Mouse (Mus musculus) ES-Bruce4 (cell line): Measurements from ENCODE around the gene Hap1. TPM values are rescaled to one million over a fixed set of nuclear protein-coding genes. Genes with fewer than 3 reads are reported as not detected.

Experiments used
- H3K27ac ChIP-seq: 2 replicates; pipeline ENCODE4 v1.5.1; 2012; ENCODE audit warnings: low read length, inconsistent platforms; ENCODE audit not compliant: insufficient read depth
- H3K27me3 ChIP-seq: 2 replicates; pipeline ENCODE4 v1.6.1; 2012; ENCODE audit warnings: mild to moderate bottlenecking, low read length, inconsistent platforms; ENCODE audit not compliant: control insufficient read depth, poor library complexity, insufficient read depth, severe bottlenecking
- H3K36me3 ChIP-seq: 2 replicates; pipeline ENCODE4 v1.6.1; 2012; ENCODE audit warnings: inconsistent platforms, mild to moderate bottlenecking, low read length, moderate library complexity; ENCODE audit not compliant: control insufficient read depth, poor library complexity, insufficient read depth, severe bottlenecking
- H3K4me1 ChIP-seq: one replicate; pipeline ENCODE4 v1.8.1; 2011; ENCODE audit warnings: low read length; ENCODE audit not compliant: control insufficient read depth, insufficient read depth
- H3K4me3 ChIP-seq: 2 replicates; pipeline ENCODE4 v1.5.1; 2011; ENCODE audit warnings: low read depth, mild to moderate bottlenecking, low read length
- H3K9ac ChIP-seq: 2 replicates; pipeline ENCODE4 v1.6.1; 2012; ENCODE audit warnings: low read depth, mild to moderate bottlenecking, inconsistent platforms; ENCODE audit not compliant: poor library complexity, severe bottlenecking
- H3K9me3 ChIP-seq: replicated peaks from 2 replicates; pipeline ENCODE4 v1.6.1; 2012; ENCODE audit warnings: mild to moderate bottlenecking, low read length, inconsistent platforms; ENCODE audit not compliant: control insufficient read depth, poor library complexity, insufficient read depth, severe bottlenecking
- CTCF ChIP-seq: IDR thresholded peaks from one replicate; pipeline ENCODE4 v1.8.1; 2011; ENCODE audit warnings: low read depth, low read length
- EP300 ChIP-seq: IDR thresholded peaks from 2 replicates; pipeline ENCODE4 v1.6.1; 2011; ENCODE audit warnings: low read depth, low read length; ENCODE audit not compliant: insufficient read depth
- POLR2A ChIP-seq: IDR thresholded peaks from one replicate; pipeline ENCODE4 v1.8.1; 2011; ENCODE audit warnings: low read length; ENCODE audit not compliant: insufficient read depth
- polyA plus RNA-seq: library from polyadenylated mRNA; stranded (reverse); fragments of >200 nt; gene quantifications from 2 replicates; pipeline ENCODE4 v1.2.4, GENCODE M21; 2011; ENCODE audit warnings: low read depth; ENCODE audit not compliant: missing spikeins, insufficient read depth, insufficient read length

Hap1 gene
- polyA plus RNA-seq, 1 experiment = 12.7 TPM

DNA sequence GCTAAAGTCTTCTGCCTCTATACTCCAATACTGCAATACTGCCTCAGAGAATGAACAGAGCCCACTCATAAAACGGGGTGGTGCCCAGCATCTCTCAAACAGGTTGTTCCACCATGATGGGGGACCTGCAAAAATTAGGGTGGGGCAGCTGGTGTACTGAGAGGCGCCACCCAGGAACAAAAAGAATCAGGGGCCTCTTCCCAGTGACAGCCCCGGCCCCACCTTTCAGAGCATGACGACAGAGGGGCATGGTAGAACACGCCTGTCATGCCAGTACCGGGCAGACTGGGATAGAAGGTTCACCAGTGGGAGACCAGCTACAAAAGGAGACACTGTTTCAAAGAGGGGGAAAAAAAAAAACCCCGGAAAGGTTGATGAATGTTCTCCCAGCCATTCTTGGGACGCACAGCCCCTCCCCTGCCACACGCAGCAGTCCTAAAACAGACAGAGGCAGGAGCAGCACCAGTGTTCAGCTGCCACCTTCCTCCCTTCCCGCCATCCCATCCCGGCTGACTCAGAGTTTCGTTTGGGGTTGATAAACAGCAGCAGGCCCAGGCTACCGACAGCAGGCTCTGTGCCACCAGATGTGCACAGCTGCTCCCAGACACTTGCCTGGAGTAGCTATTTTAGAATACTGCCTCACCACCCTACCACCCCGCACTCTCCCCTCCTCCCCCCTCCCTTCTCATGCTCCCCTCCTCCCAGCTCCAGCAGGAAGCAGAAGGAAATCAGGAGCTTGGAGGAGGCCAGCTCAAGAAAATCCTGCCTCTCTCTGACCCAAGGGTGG is 31.9 kb upstream of the Hap1 start:
- Histone ChIP-seq H3K27ac (peak overlapping the region; percentile 95), H3K27me3 (no peaks in the 10 kb centered on the region), H3K4me3 (no peak overlapping the region), H3K9ac (peak overlapping the region; percentile 35), H3K9me3 (no peaks in the 10 kb centered on the region), H3K4me1 (peaks cover 26% of the 10 kb centered on the region), H3K36me3 (0 out of 2 replicates have a peak, but pooled peaks cover 4% of the 10 kb centered on the region)
- TF ChIP-seq EP300 = 0 out of 2 replicates have a peak, but pooled peaks have one; percentile 47
- TF ChIP-seq POLR2A = no peak

DNA sequence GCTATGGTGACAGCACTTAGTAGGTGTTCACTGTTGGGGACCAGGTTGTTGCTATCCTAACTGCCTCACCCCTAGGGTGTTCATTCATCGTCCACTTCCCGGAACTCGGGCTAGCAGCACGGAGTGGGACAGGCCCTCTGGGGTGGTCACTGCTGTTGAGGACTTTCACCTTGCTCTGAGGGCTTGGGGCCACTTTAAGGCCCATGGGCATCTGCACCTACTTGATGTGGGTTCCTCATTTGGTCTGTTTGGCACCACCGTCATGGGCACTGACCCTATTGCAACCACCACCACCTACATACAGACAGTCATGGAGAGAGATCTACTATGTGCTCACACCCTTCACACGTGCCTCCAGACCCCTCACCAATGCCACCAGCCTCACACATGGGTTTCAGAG is 31.2 kb upstream of the Hap1 start:
- 0 out of 2 replicates have a peak overlapping the region, but pooled peaks have one; percentile 2 for H3K9ac ChIP-seq
- 0 out of 2 replicates have a peak, but pooled peaks cover 4% of the 10 kb centered on the region for H3K36me3 ChIP-seq
- H3K27me3 ChIP-seq = no peaks in the 10 kb centered on the region
- no peak overlapping the region for H3K4me3 ChIP-seq
- H3K4me1 ChIP-seq = peaks cover 21% of the 10 kb centered on the region
- no peak for TF ChIP-seq EP300
- no peak for TF ChIP-seq CTCF
- no peak for TF ChIP-seq POLR2A
- no peaks in the 10 kb centered on the region for H3K9me3 ChIP-seq
- H3K27ac ChIP-seq = peak overlapping the region; percentile 95

DNA sequence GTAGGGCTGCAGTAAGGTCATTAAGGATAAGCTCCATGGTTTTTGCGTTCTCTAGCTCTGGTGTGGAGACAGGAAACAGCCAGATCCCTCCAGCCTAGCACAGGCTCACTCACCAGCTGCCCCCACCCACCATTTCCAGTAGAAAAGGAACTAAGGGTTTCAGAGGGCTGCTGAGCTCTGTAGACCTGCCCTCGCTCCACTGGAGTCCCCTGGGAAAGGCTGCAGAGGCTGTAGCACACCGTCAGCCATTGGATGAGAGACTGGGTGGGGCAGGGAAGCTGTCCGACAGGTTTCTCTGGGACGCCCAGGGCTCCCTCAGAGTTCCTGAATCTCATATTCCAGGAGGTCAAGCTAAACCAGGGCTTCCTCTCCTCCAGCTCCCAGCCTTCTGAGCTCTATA is 30.7 kb upstream of the Hap1 start:
- peaks cover 21% of the 10 kb centered on the region for H3K4me1 ChIP-seq
- H3K9me3 ChIP-seq = no peaks in the 10 kb centered on the region
- TF ChIP-seq EP300 = peak; percentile 90
- no peak for TF ChIP-seq CTCF
- H3K4me3 ChIP-seq = no peak overlapping the region
- 0 out of 2 replicates have a peak, but pooled peaks cover 4% of the 10 kb centered on the region for H3K36me3 ChIP-seq
- no peaks in the 10 kb centered on the region for H3K27me3 ChIP-seq
- H3K9ac ChIP-seq = no peak overlapping the region
- peak overlapping the region; percentile 95 for H3K27ac ChIP-seq

DNA sequence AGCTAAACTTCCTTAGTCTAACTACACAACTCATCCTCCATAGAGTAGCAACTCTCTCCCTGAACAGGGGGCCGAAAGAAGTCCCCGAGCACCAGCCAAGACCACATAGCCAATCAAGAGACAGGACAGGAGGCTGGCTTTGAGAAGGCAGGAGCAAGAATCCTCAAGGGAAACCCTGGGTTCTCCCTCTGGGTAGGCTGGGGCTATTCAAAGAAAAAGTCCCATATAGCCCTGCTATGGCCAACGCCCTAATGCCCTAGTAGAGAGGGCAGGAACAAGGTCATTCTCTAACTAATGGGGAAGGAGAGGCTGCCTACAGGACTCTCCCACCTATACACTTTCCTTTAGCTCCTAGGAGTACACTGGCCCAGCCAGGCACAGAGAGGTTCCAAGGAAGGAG is 29.1 kb upstream of the Hap1 start:
- no peaks in the 10 kb centered on the region for H3K27me3 ChIP-seq
- no peak for TF ChIP-seq EP300
- no peak for TF ChIP-seq POLR2A
- TF ChIP-seq CTCF = no peak
- peak overlapping the region; percentile 83 for H3K27ac ChIP-seq
- H3K36me3 ChIP-seq = peaks cover 8% of the 10 kb centered on the region; the same call in 1 of the 2 replicates
- no peaks in the 10 kb centered on the region for H3K9me3 ChIP-seq
- H3K4me1 ChIP-seq = peaks cover 16% of the 10 kb centered on the region
- no peak overlapping the region for H3K4me3 ChIP-seq
- H3K9ac ChIP-seq = no peak overlapping the region

DNA sequence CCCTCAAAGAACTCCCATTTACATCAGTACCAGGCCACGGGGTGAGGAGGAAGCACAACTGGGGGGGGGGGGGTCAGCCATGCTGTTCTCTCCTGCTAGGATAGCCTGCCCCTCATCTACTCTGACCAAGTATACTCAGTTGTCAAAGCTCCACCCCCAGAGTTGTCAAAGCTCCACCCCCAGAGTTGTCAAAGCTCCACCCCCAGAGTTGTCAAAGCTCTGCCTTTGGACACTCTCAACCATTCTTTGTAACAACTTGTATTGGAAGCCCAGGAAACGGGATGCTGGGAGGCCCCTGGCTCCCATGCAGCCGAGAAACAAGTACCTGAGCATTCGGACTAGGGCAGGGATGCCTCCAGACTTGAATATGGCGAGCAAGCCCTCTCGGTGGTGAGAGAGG is 26.8 kb upstream of the Hap1 start:
- Histone ChIP-seq H3K27me3 (no peaks in the 10 kb centered on the region), H3K36me3 (peaks cover 8% of the 10 kb centered on the region), H3K9ac (no peak overlapping the region), H3K4me1 (peaks cover 11% of the 10 kb centered on the region), H3K9me3 (no peaks in the 10 kb centered on the region), H3K4me3 (no peak overlapping the region), H3K27ac (no peak overlapping the region)
- no peak for TF ChIP-seq POLR2A
- no peak for TF ChIP-seq CTCF
- no peak for TF ChIP-seq EP300

DNA sequence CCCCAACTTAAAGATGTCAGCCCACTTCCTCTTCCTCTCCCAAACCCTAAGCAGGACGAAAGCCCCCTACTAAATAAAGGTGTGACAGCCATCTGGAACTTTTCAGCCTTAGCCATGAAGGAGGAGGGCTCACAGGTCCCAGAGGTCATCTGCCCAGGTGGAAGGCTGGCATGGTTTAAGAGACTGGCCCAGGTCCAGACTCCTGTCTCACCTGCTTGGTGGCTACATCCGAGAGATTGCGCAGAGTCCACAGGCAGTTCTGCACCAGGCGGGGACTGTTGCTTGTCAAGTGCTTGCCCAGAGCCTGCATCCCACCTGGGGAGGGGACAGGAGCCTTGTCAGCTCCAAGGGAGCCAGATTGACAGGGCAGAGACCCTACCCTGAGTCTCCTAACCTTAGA is 23.4 kb upstream of the Hap1 start:
- Histone ChIP-seq H3K27ac (no peak overlapping the region), H3K36me3 (peaks cover 7% of the 10 kb centered on the region), H3K4me1 (no peaks in the 10 kb centered on the region), H3K9me3 (no peaks in the 10 kb centered on the region), H3K9ac (no peak overlapping the region), H3K27me3 (no peaks in the 10 kb centered on the region), H3K4me3 (no peak overlapping the region)
- TF ChIP-seq POLR2A (no peak), EP300 (no peak), CTCF (no peak)
